Mouse (Mus musculus) large intestine, adult 2 months (tissue): ENCODE results near the gene Pik3r1. TPM values are rescaled to one million over a fixed set of nuclear protein-coding genes. Genes with fewer than 3 reads are reported as not detected.

Source experiments
- DNase-seq: peaks from one replicate; pipeline ENCODE4 v3.0.0-alpha.2; 2012; ENCODE audit warnings: low read depth, low spot score
- WGBS: fragments of 180-500 bp; shearing (Covaris S2); methylation state at CpG from one replicate; pipeline ENCODE4 v1.1.7; 2018; 5-methylcytosine and 5-hydroxymethylcytosine counted together
- polyA plus RNA-seq: library from polyadenylated mRNA; depleted of rRNA; stranded (reverse); fragments of >200 nt; gene quantifications from 2 replicates; pipeline ENCODE4 v1.2.3, GENCODE M21; 2012

Gene Pik3r1
- polyA plus RNA-seq, 1 experiment, result 12.1 TPM

DNA sequence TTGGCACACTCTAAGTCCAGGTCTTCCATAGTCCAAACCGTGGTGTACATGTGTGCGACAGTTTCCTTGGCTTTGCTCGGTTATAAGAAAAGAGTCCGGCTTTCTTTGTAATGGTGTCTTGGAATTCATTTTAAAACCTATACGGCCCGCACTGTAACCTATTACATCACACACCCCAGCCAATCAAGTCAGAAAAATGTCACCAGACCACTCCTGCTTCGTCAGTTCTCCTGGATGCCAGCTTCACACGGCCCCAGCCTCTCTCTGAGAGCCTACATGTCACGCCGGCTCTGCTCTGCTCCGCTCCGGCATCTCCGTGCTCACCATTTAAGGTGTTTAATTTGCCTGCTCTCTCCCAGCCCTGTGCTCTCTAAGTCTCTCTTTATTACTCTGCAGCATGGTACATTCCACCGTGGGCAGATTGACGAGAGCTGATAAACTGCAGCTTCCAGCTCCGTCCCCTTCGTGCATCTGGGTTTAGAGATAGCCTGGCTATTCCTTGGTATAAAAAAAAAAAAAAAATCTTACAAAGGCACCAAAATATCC lies 75.7 kb downstream of the Pik3r1 start:
- WGBS, result 60% methylated on average over 17 of the region's 17 CpGs
- DNase-seq, result no peak

DNA sequence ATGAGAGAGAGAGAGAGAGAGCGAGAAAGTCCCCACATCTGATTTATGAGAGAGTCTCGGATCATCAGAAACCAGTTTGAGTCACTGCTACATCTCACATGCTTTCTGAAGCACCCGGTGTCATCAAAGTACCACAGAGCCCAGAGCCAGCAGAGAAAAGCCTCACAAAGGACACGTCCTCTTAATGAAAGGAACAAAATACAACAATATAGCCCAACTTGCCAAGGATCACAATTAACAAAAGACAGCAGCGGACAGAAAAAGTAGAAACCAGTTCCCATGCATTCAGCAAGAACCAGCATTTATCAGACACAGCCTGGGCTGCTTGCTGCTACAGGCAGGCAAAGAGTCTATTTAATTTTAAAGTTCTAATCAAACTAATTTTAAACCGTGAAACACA lies 76.3 kb downstream of the Pik3r1 start:
- no peak for DNase-seq
- WGBS, result 60% methylated on average over 6 of the region's 6 CpGs

DNA sequence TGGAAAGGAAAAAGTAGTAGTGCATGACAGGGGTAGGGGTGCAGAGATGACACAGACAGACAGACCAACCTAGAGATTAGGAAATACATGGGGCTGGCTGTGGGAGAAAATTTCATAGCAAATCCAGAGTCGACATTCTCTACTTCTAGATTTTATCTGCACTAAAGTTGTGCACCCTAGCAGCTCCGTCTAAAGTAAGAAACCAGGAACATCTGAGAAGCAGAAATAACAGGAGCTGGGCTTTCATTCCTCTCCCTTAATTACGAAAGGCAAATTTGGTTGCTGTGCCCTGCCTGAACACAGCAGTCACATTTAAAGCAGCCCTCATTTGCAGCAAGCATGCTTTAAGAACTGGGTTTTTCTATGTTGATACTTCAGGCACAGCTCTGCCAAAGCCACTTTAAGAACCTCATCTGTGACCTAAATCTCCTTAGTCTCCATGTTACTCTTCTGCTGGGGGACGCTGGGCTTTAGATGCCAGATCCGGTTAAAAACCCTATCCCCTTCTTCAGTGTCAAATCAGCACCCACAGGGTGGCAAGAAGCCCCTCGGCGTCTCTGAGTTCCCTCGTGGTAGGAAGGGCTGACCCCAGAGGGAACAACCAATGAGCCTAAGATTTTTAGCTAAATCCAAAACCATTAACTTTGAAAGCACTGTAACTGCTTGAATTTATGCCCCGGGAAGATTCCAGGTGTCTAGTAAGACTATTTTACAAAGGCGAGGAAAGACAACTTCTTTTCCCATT lies 76.9 kb downstream of the Pik3r1 start:
- no peak for DNase-seq
- 57% methylated on average over 10 of the region's 10 CpGs for WGBS

GRCm38 (mm10) chr13:101690167-101690566 lies 77.8 kb downstream of the Pik3r1 start:
- 19% methylated on average over 6 of the region's 6 CpGs for WGBS
- DNase-seq, result no peak

DNA sequence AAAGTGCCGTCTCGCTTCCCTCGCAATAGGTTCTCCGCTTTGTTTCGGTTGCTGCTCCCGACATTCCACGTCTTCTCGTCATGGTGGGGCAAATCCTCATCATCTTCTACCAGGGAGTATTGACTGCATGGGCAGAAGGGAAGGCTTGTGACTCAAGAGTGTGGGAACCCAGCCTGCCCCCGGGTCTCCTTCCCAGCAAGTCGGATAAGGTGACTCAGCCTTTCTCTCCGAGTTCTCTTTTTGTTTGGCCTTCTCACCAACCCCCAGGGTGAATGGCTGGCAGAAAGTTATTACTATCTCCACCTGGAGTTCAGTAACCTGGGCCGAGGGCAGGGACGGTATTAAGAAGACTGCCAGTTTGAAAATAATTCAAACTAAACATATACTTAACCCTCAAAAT lies 81.8 kb downstream of the Pik3r1 start:
- WGBS, result 92% methylated on average over 13 of the region's 13 CpGs

GRCm38 (mm10) chr13:101684706-101685105 lies 83.3 kb downstream of the Pik3r1 start:
- 92% methylated on average over 14 of the region's 14 CpGs for WGBS

More for the DNA sequence above, 81.8 kb downstream of the Pik3r1 start:
- no peak for DNase-seq

GRCm38 (mm10) chr13:101682378-101682777 lies 85.6 kb downstream of the Pik3r1 start:
- WGBS, result 80% methylated on average over 4 of the region's 4 CpGs
- DNase-seq, result no peak

More at GRCm38 (mm10) chr13:101684706-101685105, 83.3 kb downstream of the Pik3r1 start:
- DNase-seq, result no peak

- no peak for DNase-seq
- 86% methylated on average over 1 of the region's 1 CpGs for WGBS
These were observed 87.9 kb downstream of the Pik3r1 start for GRCm38 (mm10) chr13:101680083-101680482.

GRCm38 (mm10) chr13:101678984-101679383 lies 89.0 kb downstream of the Pik3r1 start:
- no peak for DNase-seq
- 84% methylated on average over 1 of the region's 1 CpGs for WGBS

GRCm38 (mm10) chr13:101678036-101678435 lies 90.0 kb downstream of the Pik3r1 start:
- no peak for DNase-seq
- 86% methylated on average over 4 of the region's 4 CpGs for WGBS

GRCm38 (mm10) chr13:101673876-101674275 lies 94.1 kb downstream of the Pik3r1 start:
- DNase-seq, result no peak
- 89% methylated on average over 3 of the region's 3 CpGs for WGBS

- no peak for DNase-seq
- WGBS, result 16% methylated on average over 3 of the region's 3 CpGs
These were observed 99.2 kb downstream of the Pik3r1 start for GRCm38 (mm10) chr13:101668859-101669258.

GRCm38 (mm10) chr13:101664010-101664409 lies 104.0 kb downstream of the Pik3r1 start:
- no peak for DNase-seq
- 68% methylated on average over 5 of the region's 5 CpGs for WGBS

DNA sequence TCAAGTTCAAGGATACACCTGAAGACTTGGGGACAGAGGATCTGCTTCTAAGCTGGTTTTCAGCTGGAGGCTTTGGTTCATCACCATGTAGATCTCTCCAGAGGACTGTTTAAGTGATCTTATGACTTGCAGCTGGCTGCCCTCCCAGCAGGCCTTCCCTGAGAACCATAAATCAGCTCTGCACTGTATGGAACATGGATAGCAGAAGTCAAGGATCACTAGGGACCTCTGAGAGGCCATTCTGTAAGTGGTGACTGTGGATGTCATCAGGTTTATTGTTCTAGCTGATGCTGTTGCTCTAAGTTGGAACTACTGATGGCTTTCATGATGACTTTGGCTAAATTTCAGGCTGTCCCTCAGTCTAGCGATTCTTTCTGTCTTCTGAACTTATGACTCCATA lies 105.1 kb downstream of the Pik3r1 start:
- WGBS, result 70% methylated on average over 1 of the region's 1 CpGs
- DNase-seq, result no peak

DNA sequence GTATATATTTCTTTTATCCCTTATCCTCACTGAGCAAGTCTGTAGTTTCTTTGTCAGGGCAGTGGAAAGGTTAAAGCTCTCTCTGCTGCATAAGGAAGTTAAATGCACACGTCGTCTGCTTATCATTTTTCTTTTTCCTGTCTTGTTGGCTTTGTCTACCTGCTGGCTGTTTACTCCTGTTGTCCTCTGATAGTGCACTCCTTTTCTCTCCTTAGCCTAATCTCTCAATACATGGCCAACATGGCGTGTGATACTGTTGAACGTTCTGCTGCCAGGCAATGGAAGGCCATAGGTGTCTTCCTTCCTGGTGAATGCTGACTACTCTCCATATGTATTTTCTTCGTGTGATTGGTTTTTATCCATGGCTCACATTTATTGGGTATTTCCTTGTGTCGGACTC lies 106.5 kb downstream of the Pik3r1 start:
- no peak for DNase-seq
- WGBS, result 68% methylated on average over 6 of the region's 6 CpGs

- WGBS, result 98% methylated on average over 2 of the region's 2 CpGs
- no peak for DNase-seq
These were observed 107.8 kb downstream of the Pik3r1 start for GRCm38 (mm10) chr13:101660187-101660586.

GRCm38 (mm10) chr13:101652131-101652530 lies 115.9 kb downstream of the Pik3r1 start:
- WGBS, result 94% methylated on average over 2 of the region's 2 CpGs
- DNase-seq, result no peak

- no peak for DNase-seq
- 79% methylated on average over 2 of the region's 2 CpGs for WGBS
These were observed 126.4 kb downstream of the Pik3r1 start for GRCm38 (mm10) chr13:101641632-101642031.

- DNase-seq, result no peak
- WGBS, result 21% methylated on average over 1 of the region's 1 CpGs
These were observed 132.2 kb downstream of the Pik3r1 start for GRCm38 (mm10) chr13:101635837-101636236.

DNA sequence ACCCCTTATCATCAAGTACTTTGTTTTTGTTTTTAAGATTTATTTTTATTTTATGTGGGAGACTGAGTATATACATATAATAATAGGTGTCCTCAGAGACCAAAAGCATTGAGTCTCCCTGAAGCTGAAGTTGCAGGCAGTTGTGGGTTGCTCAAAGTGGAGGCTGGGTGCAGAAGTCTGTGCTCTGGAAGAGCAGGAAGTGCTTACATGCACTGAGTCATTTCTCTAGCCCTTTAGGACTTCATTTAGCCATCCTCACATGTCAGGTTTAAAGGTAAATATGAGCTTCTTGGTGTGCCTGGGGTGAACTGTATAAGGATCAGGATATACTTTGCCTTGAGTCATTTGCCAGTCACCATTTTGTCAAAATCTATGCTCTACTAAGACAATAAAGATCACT lies 133.6 kb downstream of the Pik3r1 start:
- DNase-seq, result no peak

DNA sequence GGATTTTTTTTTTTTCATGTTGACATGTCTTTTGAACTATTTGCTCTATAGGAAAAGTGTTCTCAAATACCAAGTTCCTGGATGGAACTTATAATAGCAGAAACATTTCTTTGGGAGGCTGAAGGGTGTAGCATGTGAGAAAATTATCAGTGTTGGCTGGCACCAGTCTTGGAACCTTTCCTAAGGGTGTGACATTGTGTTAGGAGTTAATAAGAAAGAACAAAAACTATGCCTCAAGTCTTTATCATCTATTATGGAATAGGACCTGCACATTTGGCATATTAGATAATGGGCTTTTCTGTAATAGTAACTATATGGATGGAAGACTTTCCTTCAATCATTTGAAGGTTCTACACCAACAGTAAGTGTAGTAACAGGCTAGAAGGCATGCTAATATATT lies 134.4 kb downstream of the Pik3r1 start:
- DNase-seq, result no peak

- 56% methylated on average over 4 of the region's 4 CpGs for WGBS
- DNase-seq, result no peak
These were observed 135.2 kb downstream of the Pik3r1 start for GRCm38 (mm10) chr13:101632771-101633170.
